Mouse (Mus musculus) spleen, embryonic (tissue): ENCODE measurements around the gene Smyd3.
"Not testable (repeated sequence)": the region's sequence is repeated elsewhere in the genome, so short reads cannot be mapped to it uniquely, and the experiment has no call there.

Experiments
- CTCF ChIA-PET: fragments of 350-600 bp; sonication (Branson Sonifier 250); formaldehyde crosslinking; loops from one replicate; lab custom pipeline; 2022; lab: Charles Lee

Gene Smyd3

DNA sequence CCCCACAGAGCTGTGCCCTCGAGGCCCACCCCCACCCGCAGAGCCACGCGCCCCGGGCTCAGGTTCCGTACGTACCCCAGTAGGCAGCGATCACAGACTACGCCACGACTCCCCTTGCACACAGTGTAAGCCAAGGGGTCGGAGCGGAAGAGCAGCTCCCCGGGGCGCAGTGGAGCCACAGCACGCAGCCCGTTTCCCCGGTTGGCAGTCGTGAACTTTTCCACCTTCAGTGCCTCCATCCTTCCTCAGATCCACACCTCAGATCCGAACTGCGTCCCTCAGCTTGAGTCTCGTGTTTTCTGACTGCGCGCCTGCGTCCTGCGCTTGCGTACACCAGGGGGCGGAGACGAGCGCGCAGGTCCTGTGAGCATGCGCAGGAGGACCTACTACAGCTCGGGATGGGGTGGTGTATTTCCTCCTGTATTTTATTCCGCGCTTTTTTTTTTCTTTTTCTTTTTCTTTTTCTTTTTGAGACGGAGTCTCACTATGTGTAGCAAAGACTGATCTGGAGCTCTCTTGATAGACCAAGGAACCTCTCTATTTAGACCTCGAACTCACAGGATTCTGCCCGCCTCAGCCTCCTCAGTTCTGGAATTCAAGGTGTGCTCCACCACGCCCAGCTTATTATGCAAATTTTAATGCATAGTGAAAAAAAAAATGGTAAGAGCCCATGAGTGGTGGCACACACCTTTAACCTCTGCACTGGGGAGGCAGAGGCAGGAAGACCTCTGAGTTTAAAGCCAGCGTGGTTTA, at the start of gene Smyd3:
TSS of gene Smyd3 (minus strand) at position 329 of the 753 bp plus-strand sequence.
- CTCF ChIA-PET, result interaction anchor here (0.7 kb wide), 1 partner anchor 26 kb away, joined by 5 read pairs; no protein-coding TSS in a partner anchor

- CTCF ChIA-PET, result no interaction called here
These were observed 49.7 kb upstream of the Smyd3 start for GRCm38 (mm10) chr1:179567558-179567957.

DNA sequence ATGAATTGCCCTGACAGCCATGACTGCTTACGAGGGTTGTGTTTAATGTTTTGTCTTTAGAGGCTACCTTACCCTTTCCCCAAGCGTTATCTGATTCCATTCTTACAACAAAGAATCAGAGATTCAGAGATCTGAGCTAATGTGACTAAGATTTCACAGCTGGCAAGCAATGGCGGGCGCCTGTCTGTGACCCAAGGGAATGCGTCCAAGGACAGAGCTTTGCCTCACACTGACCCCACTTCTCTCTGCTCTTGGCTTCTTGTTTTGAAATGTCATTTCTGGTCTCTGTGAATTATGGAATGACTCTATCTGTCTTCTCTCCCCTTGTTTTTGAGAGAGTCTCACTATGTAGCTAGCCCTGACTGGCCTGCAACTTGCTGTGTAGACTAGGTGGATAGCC, 46.1 kb upstream of the Smyd3 start:
- CTCF ChIA-PET, result no interaction called here

DNA sequence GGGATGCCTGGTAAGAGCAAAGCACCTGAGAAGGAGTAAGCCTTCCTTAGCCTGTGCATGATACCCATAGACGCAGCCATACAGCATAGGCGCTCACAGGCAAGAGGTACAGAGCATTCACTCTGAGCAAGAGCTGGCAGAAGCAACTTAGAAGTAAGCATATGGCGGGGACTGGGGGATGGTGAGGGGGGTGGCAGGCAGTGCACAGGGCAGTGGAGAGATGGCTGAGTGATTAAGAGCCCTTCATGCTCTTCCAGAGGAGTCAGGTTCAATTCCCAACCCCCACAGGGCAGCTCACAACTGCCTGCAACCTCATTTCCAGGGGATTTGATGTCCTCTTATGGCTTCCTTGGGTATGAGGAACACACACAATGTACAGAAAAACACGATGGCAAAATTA, 45.4 kb upstream of the Smyd3 start:
- CTCF ChIA-PET, result no interaction called here

GRCm38 (mm10) chr1:179560845-179561430, 43.1 kb upstream of the Smyd3 start:
- CTCF ChIA-PET, result no interaction called here

- CTCF ChIA-PET, result interaction anchor here (0.6 kb wide), 1 partner anchor 672 kb away, joined by 5 read pairs; no protein-coding TSS in a partner anchor
These were observed 41.8 kb upstream of the Smyd3 start for GRCm38 (mm10) chr1:179559446-179560194.

DNA sequence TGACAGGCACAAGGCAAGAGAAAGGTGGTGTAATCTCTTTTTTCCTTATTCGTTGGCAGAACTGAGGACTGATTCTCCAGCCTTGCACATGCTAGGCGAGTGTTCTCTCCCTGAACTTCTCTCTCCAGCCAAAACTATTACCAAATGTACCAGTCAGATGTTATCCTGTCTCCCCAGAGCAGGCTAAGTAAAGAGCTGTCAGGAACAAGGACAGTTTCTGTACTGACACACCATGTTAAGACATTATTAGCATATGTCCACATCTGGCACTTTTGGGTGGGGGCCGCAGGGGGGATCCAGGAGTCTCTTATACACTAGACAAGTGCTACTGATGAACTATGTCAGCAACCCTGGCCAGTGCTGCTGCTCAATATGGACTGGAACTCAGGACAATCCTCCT, 39.1 kb upstream of the Smyd3 start:
- CTCF ChIA-PET, result no interaction called here

- CTCF ChIA-PET, result no interaction called here
These were observed 36.1 kb upstream of the Smyd3 start for GRCm38 (mm10) chr1:179553949-179554347.

GRCm38 (mm10) chr1:179553197-179553948, 35.5 kb upstream of the Smyd3 start:
- CTCF ChIA-PET, result no interaction called here

GRCm38 (mm10) chr1:179552751-179553150, 34.9 kb upstream of the Smyd3 start:
- CTCF ChIA-PET, result no interaction called here

- CTCF ChIA-PET, result no interaction called here
These were observed 34.1 kb upstream of the Smyd3 start for GRCm38 (mm10) chr1:179551921-179552320.

GRCm38 (mm10) chr1:179551336-179551735, 33.5 kb upstream of the Smyd3 start:
- CTCF ChIA-PET, result interaction anchor here (0.6 kb wide), 1 partner anchor 36 kb away, joined by 8 read pairs; no protein-coding TSS in a partner anchor

DNA sequence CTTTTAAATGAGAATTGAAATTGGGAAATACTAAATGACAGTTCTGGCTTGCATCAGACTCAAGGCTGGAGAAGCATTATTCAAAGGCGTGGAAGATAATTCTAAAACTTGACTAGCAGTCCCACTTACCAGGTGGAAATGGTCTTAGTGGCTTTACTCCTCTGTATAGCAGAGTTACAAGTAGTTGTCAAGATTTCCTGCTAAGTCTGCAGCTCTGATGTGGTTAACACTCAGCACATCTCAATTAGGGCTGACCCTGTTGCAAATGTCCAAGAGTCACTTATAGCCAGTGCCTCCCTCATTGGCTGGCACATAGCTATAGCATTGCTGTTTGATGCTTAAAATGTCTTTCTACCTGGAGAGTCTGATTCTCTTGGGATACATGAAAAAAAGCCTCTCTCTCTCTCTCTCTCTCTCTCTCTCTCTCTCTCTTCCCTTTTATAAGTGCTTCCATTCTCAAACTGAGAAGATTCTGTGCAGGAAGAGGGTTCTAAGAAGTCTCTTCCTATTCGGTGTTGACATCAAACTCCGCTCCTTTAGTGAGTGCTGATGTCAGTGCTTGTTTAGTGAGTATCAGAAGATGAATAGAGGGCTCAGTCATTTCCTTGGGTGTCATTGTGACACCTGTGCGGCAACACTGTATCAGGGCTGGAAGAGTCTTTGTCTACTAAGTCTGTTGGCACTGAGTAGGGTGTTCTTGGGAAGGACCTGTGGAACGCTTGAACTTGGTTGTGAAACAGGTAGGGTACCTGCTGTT, 31.3 kb upstream of the Smyd3 start:
- CTCF ChIA-PET, result interaction anchor here (0.7 kb wide), 1 partner anchor 265 kb away, joined by 3 read pairs; no protein-coding TSS in a partner anchor

DNA sequence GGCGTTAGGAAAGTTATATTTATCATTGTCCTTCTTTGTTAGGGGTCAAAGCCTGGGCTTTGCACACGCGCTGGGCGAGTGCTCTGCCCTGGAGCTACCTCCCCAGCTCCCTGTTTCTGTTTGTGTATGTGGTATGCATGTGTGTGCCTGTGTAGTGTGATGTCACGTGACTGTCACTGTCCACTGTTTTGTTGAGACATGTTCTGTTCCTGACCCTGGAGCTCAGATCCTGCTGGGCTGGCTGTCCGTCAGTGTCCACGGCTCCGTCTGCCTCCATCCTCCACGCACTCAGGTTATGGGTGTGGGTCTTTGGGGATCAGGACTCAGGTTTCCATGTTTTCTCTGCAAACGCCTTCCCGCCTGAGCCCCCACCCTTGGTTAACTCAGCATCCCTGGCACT, 30.4 kb upstream of the Smyd3 start:
- CTCF ChIA-PET, result interaction anchor here (0.6 kb wide), 1 partner anchor 348 kb away, joined by 5 read pairs; no protein-coding TSS in a partner anchor

DNA sequence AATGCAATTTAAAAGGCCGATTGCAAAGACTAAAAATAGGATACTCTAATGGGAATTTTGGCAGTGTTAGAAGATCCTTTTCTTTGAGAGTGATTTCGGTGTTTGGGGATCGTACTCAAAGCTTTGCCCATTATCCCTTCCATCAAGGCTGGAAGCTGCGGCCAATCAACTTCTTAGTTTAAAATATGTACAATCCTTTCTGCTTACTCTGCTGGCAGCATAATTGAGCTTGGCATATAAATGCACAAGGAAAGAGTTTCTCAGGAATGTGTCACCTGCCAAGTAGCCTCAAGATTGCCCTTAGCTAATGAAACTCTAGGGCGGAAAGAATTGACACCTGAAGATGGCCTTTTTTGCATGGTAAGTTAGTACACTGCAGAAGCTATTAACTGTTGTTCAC, 29.3 kb upstream of the Smyd3 start:
- CTCF ChIA-PET, result no interaction called here

GRCm38 (mm10) chr1:179546551-179546917, 28.7 kb upstream of the Smyd3 start:
- CTCF ChIA-PET, result no interaction called here

- CTCF ChIA-PET, result not testable (repeated sequence)
These were observed 28.1 kb upstream of the Smyd3 start, which contains the start of the genes Tfb2m and Cnst for GRCm38 (mm10) chr1:179545768-179546550. Gene Tfb2m (minus strand): TSS chr1:179546267. Gene Cnst (plus strand): TSS chr1:179546370.

DNA sequence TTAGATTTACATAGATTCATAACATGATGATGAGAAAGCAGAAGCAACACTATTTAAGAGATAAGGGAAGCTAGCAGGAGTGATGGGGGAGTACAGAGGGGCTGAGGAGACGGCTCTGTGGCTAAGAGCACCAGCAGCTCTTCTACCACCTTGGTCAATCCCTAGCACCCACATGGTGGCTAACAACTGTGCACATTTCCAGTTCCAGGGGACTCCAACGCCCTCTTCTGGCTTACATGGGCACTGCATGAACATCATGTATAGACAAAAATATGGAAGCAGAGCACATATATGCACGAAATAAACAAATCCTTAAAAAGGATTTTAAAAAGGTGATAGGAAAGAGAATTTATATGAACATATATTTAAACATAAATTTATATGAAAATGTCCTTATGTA, 23.7 kb upstream of the Smyd3 start:
- CTCF ChIA-PET, result interaction anchor here (0.6 kb wide), 1 partner anchor 1897 kb away, joined by 4 read pairs; no protein-coding TSS in a partner anchor

DNA sequence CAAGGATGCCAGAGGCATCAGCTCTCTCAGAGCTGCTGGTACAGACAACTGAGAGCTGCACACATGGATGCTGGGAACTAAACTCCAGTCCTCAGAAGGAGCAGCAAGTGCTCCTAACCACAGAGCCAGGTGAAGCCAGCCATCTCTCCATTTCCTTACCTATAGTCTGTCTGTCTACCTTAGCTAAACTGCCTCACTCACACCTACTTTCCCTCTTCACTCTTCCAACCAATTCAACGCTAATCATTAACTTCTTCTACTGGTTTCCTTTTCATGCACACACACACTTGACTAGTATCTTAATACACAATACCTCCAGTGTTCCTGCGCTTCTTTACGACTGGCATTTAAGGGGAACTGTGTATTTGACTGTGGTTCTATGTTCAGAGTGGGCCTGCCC, 22.0 kb upstream of the Smyd3 start:
- CTCF ChIA-PET, result no interaction called here

- CTCF ChIA-PET, result no interaction called here
These were observed 21.2 kb upstream of the Smyd3 start for GRCm38 (mm10) chr1:179539054-179539453.
